In the genomic region with DNA sequence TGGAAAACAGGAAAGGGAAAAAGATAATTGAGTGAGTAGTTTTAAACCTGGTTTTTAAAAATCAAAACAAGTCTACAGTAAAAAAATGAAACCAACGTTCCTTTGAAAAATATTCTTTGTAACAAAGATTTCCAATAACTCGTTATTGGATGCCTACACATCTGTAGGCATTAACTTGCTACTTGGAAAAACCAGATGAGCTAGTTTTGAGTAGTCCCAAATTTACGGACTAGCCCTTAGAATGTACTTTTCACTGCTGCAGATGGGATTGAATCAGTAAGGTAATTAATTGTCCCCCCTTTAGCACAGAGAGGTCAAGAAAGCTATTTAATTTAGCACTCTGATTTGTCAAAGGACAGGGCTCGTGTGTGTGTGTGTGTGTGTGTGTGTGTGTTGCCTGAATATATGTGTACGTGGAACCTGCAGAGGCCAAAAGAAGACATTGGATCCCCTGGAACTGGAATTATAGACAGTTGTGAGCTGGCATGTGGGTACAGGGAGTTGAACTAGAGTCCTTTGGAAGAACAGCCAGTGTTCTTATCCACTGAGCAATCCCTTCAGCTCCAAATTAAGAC, we compare ENCODE assay signal across 8 mouse cellular contexts. TPM values are rescaled to one million over a fixed set of nuclear protein-coding genes. Genes with fewer than 3 reads are reported as not detected.
DNase-seq lines count a peak whose midpoint lies in the region; ATAC-seq and TF ChIP-seq lines count a peak whose summit lies in the region.

No protein-coding gene starts in this region.

- no peak for DNase-seq in lung, postnatal 0 days (ENCODE audit: low spot score)
- DNase-seq in lung, postnatal 10 days = no peak
- no peak for DNase-seq in embryonic facial prominence, embryonic 14.5 days (ENCODE audit: low spot score)
- no peak for DNase-seq in limb, embryonic 11.5 days (ENCODE audit: low spot score)
- DNase-seq in retina, embryonic 14.5 days (ENCODE audit: low spot score) = peak; percentile 20
- no peak for DNase-seq in spleen, postnatal 10 days (ENCODE audit: low spot score in 2 of 2)
- no peak for DNase-seq in left cerebral cortex, adult 9 months (ENCODE audit: low spot score in 2 of 2)
- no peak for DNase-seq in natural killer cell, adult 2 months (ENCODE audit: low spot score in 2 of 2)

- H3K4me3 ChIP-seq in lung, postnatal 0 days (ENCODE audit: low read depth, low read length) = peak overlapping the region; percentile 76
- H3K4me3 ChIP-seq in embryonic facial prominence, embryonic 14.5 days (ENCODE audit: low read depth, low read length) = peak overlapping the region; percentile 63
- peak overlapping the region; percentile 55 for H3K4me3 ChIP-seq in limb, embryonic 11.5 days (ENCODE audit: low read depth, low read length)

- H3K4me2 ChIP-seq in lung, postnatal 0 days (replicated peaks; ENCODE audit: low read depth, low read length) = peak overlapping the region; percentile 58
- peak overlapping the region; percentile 61 for H3K4me2 ChIP-seq in embryonic facial prominence, embryonic 14.5 days (ENCODE audit: low read depth, low read length)
- peak overlapping the region; percentile 47 for H3K4me2 ChIP-seq in limb, embryonic 11.5 days (ENCODE audit: low read depth, severe bottlenecking)

- no peak for ATAC-seq in lung, postnatal 0 days
- ATAC-seq in embryonic facial prominence, embryonic 14.5 days (ENCODE audit: low read depth) = no peak
- no peak for ATAC-seq in limb, embryonic 11.5 days (ENCODE audit: insufficient number of reproducible peaks, low FRiP score, low TSS enrichment, low read depth)

- H3K9me3 ChIP-seq in lung, postnatal 0 days (ENCODE audit: low read length) = no peaks in the 10 kb centered on the region
- H3K9me3 ChIP-seq in embryonic facial prominence, embryonic 14.5 days (ENCODE audit: control insufficient read depth, low read length) = peaks cover 4% of the 10 kb centered on the region; the same call in 1 of the 2 replicates
- no peaks in the 10 kb centered on the region for H3K9me3 ChIP-seq in limb, embryonic 11.5 days (ENCODE audit: control insufficient read depth, low read length)

- TF ChIP-seq CTCF in lung, postnatal 0 days (IDR thresholded peaks at IDR 0.05) = no peak

- H3K27me3 ChIP-seq in lung, postnatal 0 days (replicated peaks; ENCODE audit: insufficient read depth, low read length) = no peaks in the 10 kb centered on the region
- no peaks in the 10 kb centered on the region for H3K27me3 ChIP-seq in embryonic facial prominence, embryonic 14.5 days (replicated peaks; ENCODE audit: control insufficient read depth, insufficient read depth, low read length)
- no peaks in the 10 kb centered on the region for H3K27me3 ChIP-seq in limb, embryonic 11.5 days (ENCODE audit: control insufficient read depth, insufficient read depth, low read length)

- peak overlapping the region; percentile 75; the same call in 1 of the 2 replicates for H3K9ac ChIP-seq in lung, postnatal 0 days (replicated peaks; ENCODE audit: low read depth)
- peak overlapping the region; percentile 89 for H3K9ac ChIP-seq in embryonic facial prominence, embryonic 14.5 days (ENCODE audit: low read depth, low read length)
- peak overlapping the region; percentile 53 for H3K9ac ChIP-seq in limb, embryonic 11.5 days (ENCODE audit: low read length)

- no peaks in the 10 kb centered on the region for H3K36me3 ChIP-seq in lung, postnatal 0 days (ENCODE audit: insufficient read depth, low read length)
- H3K36me3 ChIP-seq in embryonic facial prominence, embryonic 14.5 days (ENCODE audit: control insufficient read depth, insufficient read depth, low read length) = peaks cover 33% of the 10 kb centered on the region
- peaks cover 9% of the 10 kb centered on the region; the same call in 1 of the 2 replicates for H3K36me3 ChIP-seq in limb, embryonic 11.5 days (ENCODE audit: control insufficient read depth, insufficient read depth, low read length)

- WGBS in lung, postnatal 0 days = 5% methylated on average over 5 of the region's 5 CpGs
- WGBS in embryonic facial prominence, embryonic 14.5 days = 4% methylated on average over 5 of the region's 5 CpGs
- WGBS in limb, embryonic 11.5 days = 12% methylated on average over 5 of the region's 5 CpGs

- H3K4me1 ChIP-seq in lung, postnatal 0 days (ENCODE audit: insufficient read depth, low read depth, low read length) = no peaks in the 10 kb centered on the region
- peaks cover 6% of the 10 kb centered on the region; the same call in 1 of the 2 replicates for H3K4me1 ChIP-seq in embryonic facial prominence, embryonic 14.5 days (ENCODE audit: control insufficient read depth, insufficient read depth, low read length)
- 0 out of 2 replicates have a peak, but pooled peaks cover 3% of the 10 kb centered on the region for H3K4me1 ChIP-seq in limb, embryonic 11.5 days (ENCODE audit: control insufficient read depth, insufficient read depth, low read length)

- peak overlapping the region; percentile 93; the same call in 1 of the 2 replicates for H3K27ac ChIP-seq in lung, postnatal 0 days (ENCODE audit: low read length)
- H3K27ac ChIP-seq in embryonic facial prominence, embryonic 14.5 days (replicated peaks; ENCODE audit: low read depth, low read length) = peak overlapping the region; percentile 99
- H3K27ac ChIP-seq in limb, embryonic 11.5 days (replicated peaks; ENCODE audit: low read depth, low read length) = peak overlapping the region; percentile 96; the same call in 1 of the 2 replicates

- TF ChIP-seq EP300 in lung, postnatal 0 days (IDR thresholded peaks at IDR 0.05) = no peak; the same call in 1 of the 2 replicates

RNA-seq across cellular contexts. Expression of a gene that starts 1.1 kb away (rescaled TPM):
- 58.4 and 61.0 TPM in 2 replicates for polyA plus RNA-seq in lung, postnatal 0 days (2015; fragmentation: Nextera tagmentation; extraction: Ambion mirVana)
- 136 and 141 TPM in 2 replicates for polyA plus RNA-seq in embryonic facial prominence, embryonic 14.5 days (2014; fragmentation: Nextera tagmentation; extraction: Ambion mirVana)
- polyA plus RNA-seq in limb, embryonic 11.5 days (2014; fragmentation: Nextera tagmentation; extraction: Ambion mirVana) = 142 and 150 TPM in 2 replicates

RNA-seq across cellular contexts. Expression of a gene that starts 5.3 kb away (rescaled TPM):
- 4.8 and 5.2 TPM in 2 replicates for polyA plus RNA-seq in lung, postnatal 0 days (2015; fragmentation: Nextera tagmentation; extraction: Ambion mirVana)
- polyA plus RNA-seq in embryonic facial prominence, embryonic 14.5 days (2014; fragmentation: Nextera tagmentation; extraction: Ambion mirVana) = 7.9 and 11.2 TPM in 2 replicates
- polyA plus RNA-seq in limb, embryonic 11.5 days (2014; fragmentation: Nextera tagmentation; extraction: Ambion mirVana) = 17.0 and 19.7 TPM in 2 replicates

RNA-seq across cellular contexts. Expression of a gene that starts 5.4 kb away (rescaled TPM):
- 0.07 TPM in 1 of 2 replicates, not detected in the other for polyA plus RNA-seq in lung, postnatal 0 days (2015; fragmentation: Nextera tagmentation; extraction: Ambion mirVana)
- polyA plus RNA-seq in embryonic facial prominence, embryonic 14.5 days (2014; fragmentation: Nextera tagmentation; extraction: Ambion mirVana) = 1.4 and 2.5 TPM in 2 replicates
- polyA plus RNA-seq in limb, embryonic 11.5 days (2014; fragmentation: Nextera tagmentation; extraction: Ambion mirVana) = 3.2 and 4.6 TPM in 2 replicates

RNA-seq across cellular contexts. Expression of a gene that starts 22.9 kb away (rescaled TPM):
- polyA plus RNA-seq in lung, postnatal 0 days (2015; fragmentation: Nextera tagmentation; extraction: Ambion mirVana) = 3.8 and 4.0 TPM in 2 replicates
- 6.4 and 7.0 TPM in 2 replicates for polyA plus RNA-seq in embryonic facial prominence, embryonic 14.5 days (2014; fragmentation: Nextera tagmentation; extraction: Ambion mirVana)
- polyA plus RNA-seq in limb, embryonic 11.5 days (2014; fragmentation: Nextera tagmentation; extraction: Ambion mirVana) = 4.3 and 4.7 TPM in 2 replicates

RNA-seq across cellular contexts. Expression of a gene that starts 26.1 kb away (rescaled TPM):
- polyA plus RNA-seq in lung, postnatal 0 days (2015; fragmentation: Nextera tagmentation; extraction: Ambion mirVana) = 3.5 and 3.7 TPM in 2 replicates
- polyA plus RNA-seq in embryonic facial prominence, embryonic 14.5 days (2014; fragmentation: Nextera tagmentation; extraction: Ambion mirVana) = 5.8 and 6.5 TPM in 2 replicates
- polyA plus RNA-seq in limb, embryonic 11.5 days (2014; fragmentation: Nextera tagmentation; extraction: Ambion mirVana) = 6.5 and 8.6 TPM in 2 replicates
